Mouse (Mus musculus) E14TG2a.4 (cell line): ENCODE measurements around the gene Clk2.
A peak's percentile ranks its signal among the peaks of the same experiment; 100 is the strongest.
"Not testable (repeated sequence)": the region's sequence is repeated elsewhere in the genome, so short reads cannot be mapped to it uniquely, and the experiment has no call there.

Experiments
- H3K27me3 ChIP-seq: 2 replicates; pipeline ENCODE4 v1.6.1; 2014; ENCODE audit warnings: low read length, control low read depth; ENCODE audit not compliant: insufficient read depth
- H3K36me3 ChIP-seq: 2 replicates; pipeline ENCODE4 v1.6.1; 2014; ENCODE audit warnings: low read length, control low read depth; ENCODE audit not compliant: insufficient read depth
- H3K4me1 ChIP-seq: replicated peaks from 2 replicates; pipeline ENCODE4 v1.6.1; 2014; ENCODE audit warnings: low read depth, low read length, control low read depth
- H3K4me3 ChIP-seq: replicated peaks from 2 replicates; pipeline ENCODE4 v1.5.1; 2014; ENCODE audit warnings: mild to moderate bottlenecking, low read length
- H3K9me3 ChIP-seq: 2 replicates; pipeline ENCODE4 v1.6.1; 2014; ENCODE audit warnings: low read length, control low read depth
- CTCF ChIP-seq: conservative IDR thresholded peaks from 2 replicates; pipeline ENCODE4 v1.5.1; 2014; ENCODE audit warnings: low read length
- NANOG ChIP-seq: IDR thresholded peaks from 2 replicates; pipeline ENCODE4 v1.6.1; 2014; ENCODE audit warnings: borderline replicate concordance, low read length, mixed read lengths
- POU5F1 ChIP-seq: IDR thresholded peaks from 2 replicates; pipeline ENCODE4 v1.6.1; 2014; ENCODE audit warnings: low read length, borderline replicate concordance

Gene Clk2

GRCm38 (mm10) chr3:89148567-89148966 lies 16.0 kb upstream of the Clk2 start:
- Histone ChIP-seq H3K9me3 (no peaks in the 10 kb centered on the region), H3K27me3 (peaks cover 71% of the 10 kb centered on the region), H3K4me1 (peaks cover 50% of the 10 kb centered on the region), H3K36me3 (no peaks in the 10 kb centered on the region), H3K4me3 (no peak overlapping the region)
- TF ChIP-seq POU5F1 (no peak), CTCF (no peak), NANOG (no peak)

GRCm38 (mm10) chr3:89152084-89152835 lies 12.3 kb upstream of the Clk2 start:
- TF ChIP-seq POU5F1 = no peak
- no peak for TF ChIP-seq NANOG
- no peak for TF ChIP-seq CTCF
- Histone ChIP-seq H3K36me3 (no peaks in the 10 kb centered on the region), H3K4me3 (peak overlapping the region; percentile 20; the same call in 1 of the 2 replicates), H3K27me3 (peaks cover 45% of the 10 kb centered on the region), H3K9me3 (no peaks in the 10 kb centered on the region), H3K4me1 (peaks cover 45% of the 10 kb centered on the region)

DNA sequence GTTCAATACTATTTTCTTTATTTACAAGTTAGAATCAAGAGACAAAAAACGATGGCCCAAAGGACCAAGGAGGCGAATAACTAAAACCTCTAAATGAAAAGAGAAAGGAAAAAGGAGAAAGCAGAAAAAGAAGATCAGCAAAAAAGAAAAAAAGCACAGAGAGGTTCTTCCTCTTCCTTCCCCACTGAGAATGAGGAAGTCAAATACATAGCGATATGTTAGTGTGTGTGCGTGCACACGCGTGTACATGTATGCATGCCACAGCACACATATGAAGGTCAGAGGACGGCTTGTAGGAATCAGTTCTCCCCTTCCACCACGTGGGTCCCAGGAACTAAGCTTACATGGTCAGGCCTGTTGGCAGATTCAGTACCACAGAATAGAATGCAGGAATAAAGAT lies 7.6 kb upstream of the Clk2 start:
- no peaks in the 10 kb centered on the region for H3K36me3 ChIP-seq
- TF ChIP-seq POU5F1 (no peak), CTCF (no peak), NANOG (no peak)
- peaks cover 34% of the 10 kb centered on the region for H3K27me3 ChIP-seq
- no peaks in the 10 kb centered on the region for H3K9me3 ChIP-seq
- H3K4me1 ChIP-seq = peaks cover 32% of the 10 kb centered on the region
- H3K4me3 ChIP-seq = no peak overlapping the region

- Histone ChIP-seq H3K4me1 (peaks cover 27% of the 10 kb centered on the region), H3K9me3 (no peaks in the 10 kb centered on the region), H3K4me3 (peak overlapping the region; percentile 86; the same call in 1 of the 2 replicates), H3K27me3 (peaks cover 26% of the 10 kb centered on the region), H3K36me3 (no peaks in the 10 kb centered on the region)
- TF ChIP-seq CTCF (no peak), POU5F1 (no peak), NANOG (no peak)
Observed at GRCm38 (mm10) chr3:89158651-89159050, 5.9 kb upstream of the Clk2 start.

DNA sequence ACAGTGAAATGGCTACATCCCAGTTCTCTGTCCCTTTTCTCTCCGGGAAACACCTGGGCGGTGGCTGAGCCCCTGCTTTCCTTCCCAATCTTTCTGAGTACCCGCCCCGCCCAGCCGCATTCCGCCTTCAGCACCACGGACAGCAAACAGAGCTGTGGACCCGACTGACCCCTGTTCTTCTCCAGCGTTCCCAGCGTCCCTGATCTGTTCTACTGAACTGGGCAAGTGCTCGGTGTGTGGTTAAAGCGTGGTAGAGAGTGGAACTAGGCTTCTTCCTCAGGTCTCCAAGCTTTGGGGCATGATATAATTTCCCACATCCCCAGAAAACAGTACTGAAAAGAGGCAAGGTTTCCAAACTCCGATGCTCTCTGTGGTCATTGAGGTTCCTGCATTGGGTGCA lies 5.4 kb upstream of the Clk2 start:
- Histone ChIP-seq H3K4me1 (peaks cover 31% of the 10 kb centered on the region), H3K4me3 (peak overlapping the region; percentile 86), H3K27me3 (peaks cover 26% of the 10 kb centered on the region), H3K36me3 (no peaks in the 10 kb centered on the region), H3K9me3 (no peaks in the 10 kb centered on the region)
- TF ChIP-seq POU5F1 = no peak
- no peak for TF ChIP-seq NANOG
- no peak for TF ChIP-seq CTCF

DNA sequence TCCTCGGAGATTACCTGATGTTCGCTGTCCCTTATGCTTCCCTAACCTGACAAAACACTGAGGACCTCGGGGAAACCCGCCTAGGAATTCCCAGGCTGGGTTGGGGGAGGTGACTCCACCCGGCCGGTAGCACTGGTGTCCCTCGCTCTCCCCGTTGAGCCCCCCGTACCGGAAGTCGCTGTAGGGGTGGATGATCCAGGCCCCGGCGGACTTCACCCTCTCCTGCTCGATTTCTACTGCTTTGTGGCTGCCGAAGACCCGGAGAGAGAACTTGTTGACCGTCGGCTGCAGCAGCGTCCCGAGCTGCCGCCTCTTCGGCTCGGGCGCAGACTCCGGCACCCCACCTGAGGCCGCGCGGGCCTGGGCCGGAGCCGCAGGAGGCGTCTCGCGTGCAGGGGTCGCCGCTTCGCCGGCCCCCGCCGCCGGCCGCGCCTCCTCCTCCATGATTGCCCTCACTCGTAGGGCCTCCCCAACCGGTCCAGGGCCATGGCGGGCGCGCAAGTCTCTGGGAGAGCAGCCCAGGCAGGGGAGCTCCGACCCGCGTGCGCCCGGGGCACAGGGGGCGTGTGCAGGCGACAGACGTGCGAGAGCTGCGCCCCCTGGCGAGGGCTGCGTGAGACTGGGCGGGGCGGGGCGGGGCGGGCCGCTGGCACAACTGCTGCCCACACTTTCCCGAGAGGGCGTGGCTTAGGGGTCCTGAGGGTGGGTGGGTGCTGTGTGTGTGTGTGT lies 4.8 kb upstream of the Clk2 start, which contains the start of gene Hcn3:
TSS of gene Hcn3 (minus strand) at position 581 of the 729 bp plus-strand sequence.
- H3K36me3 ChIP-seq = no peaks in the 10 kb centered on the region

GRCm38 (mm10) chr3:89161207-89161606 lies 3.4 kb upstream of the Clk2 start:
- H3K9me3 ChIP-seq, H3K36me3 ChIP-seq, H3K4me3 ChIP-seq: not testable (repeated sequence)
- H3K27me3 ChIP-seq = peaks cover 20% of the 10 kb centered on the region
- peaks cover 40% of the 10 kb centered on the region for H3K4me1 ChIP-seq

More for the DNA sequence above, 4.8 kb upstream of the Clk2 start, which contains the start of gene Hcn3:
- Histone ChIP-seq H3K4me1 (peaks cover 31% of the 10 kb centered on the region), H3K27me3 (peaks cover 26% of the 10 kb centered on the region), H3K4me3 (peak within 1 kb of the TSS; percentile 86), H3K9me3 (no peaks in the 10 kb centered on the region)
- TF ChIP-seq POU5F1 = no peak
- no peak for TF ChIP-seq CTCF
- TF ChIP-seq NANOG = no peak

DNA sequence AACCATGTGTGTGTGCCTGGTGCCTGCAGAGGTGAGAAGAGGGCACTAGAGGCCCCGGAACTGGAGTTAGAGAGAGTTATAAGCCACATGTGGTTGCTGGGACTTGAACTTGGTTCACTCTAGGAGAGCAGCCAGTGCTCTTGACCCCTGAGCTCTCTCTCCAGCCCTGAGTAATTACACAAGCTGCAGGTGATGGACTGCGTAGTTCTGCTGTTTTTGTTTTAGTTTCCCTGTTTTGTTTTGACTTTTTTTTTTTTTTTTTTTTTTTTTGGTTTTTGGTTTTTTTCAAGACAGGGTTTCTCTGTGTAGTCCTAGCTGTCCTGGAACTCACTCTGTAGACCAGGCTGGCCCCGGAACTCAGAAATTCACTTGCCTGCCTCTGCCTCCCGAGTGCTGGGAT lies 2.8 kb upstream of the Clk2 start:
- TF ChIP-seq POU5F1 = no peak

GRCm38 (mm10) chr3:89163123-89163522 lies 1.5 kb upstream of the Clk2 start:
- Histone ChIP-seq H3K36me3 (peaks cover 25% of the 10 kb centered on the region), H3K27me3 (peaks cover 16% of the 10 kb centered on the region), H3K4me3 (no peak overlapping the region), H3K4me1 (peaks cover 54% of the 10 kb centered on the region), H3K9me3 (no peaks in the 10 kb centered on the region)
- TF ChIP-seq NANOG (no peak), CTCF (no peak), POU5F1 (no peak)

More for the DNA sequence above, 2.8 kb upstream of the Clk2 start:
- Histone ChIP-seq H3K36me3 (peaks cover 11% of the 10 kb centered on the region), H3K27me3 (peaks cover 19% of the 10 kb centered on the region), H3K9me3 (no peaks in the 10 kb centered on the region), H3K4me3 (no peak overlapping the region), H3K4me1 (peaks cover 46% of the 10 kb centered on the region)
